8 mouse cellular contexts compared by ENCODE assay signal in genomic region chr11:3879836-3880235, GRCm38 (mm10). TPM values are rescaled to one million over a fixed set of nuclear protein-coding genes. Genes with fewer than 3 reads are reported as not detected.
DNase-seq lines count a peak whose midpoint lies in the region; ATAC-seq and TF ChIP-seq lines count a peak whose summit lies in the region.

No protein-coding gene starts in this region.

- ATAC-seq in lung, embryonic 15.5 days (ENCODE audit: borderline replicate concordance, extremely low read depth, low FRiP score, low TSS enrichment) = 0 out of 2 replicates have a peak, but pooled peaks have one; percentile 59
- ATAC-seq in inflammation-experienced regulatory T-cells, adult 6 months = no peak

- no peak overlapping the region for H3K27ac ChIP-seq in ES-E14 (ENCODE audit: insufficient read depth, low read depth, low read length, poor library complexity, severe bottlenecking)
- no peak overlapping the region for H3K27ac ChIP-seq in layer of hippocampus, adult 2 months
- H3K27ac ChIP-seq in lung, embryonic 15.5 days = no peak overlapping the region

- peak; percentile 95 for TF ChIP-seq CTCF in layer of hippocampus, adult 2 months (conservative IDR thresholded peaks at IDR 0.05)

- no peaks in the 10 kb centered on the region for H3K9me3 ChIP-seq in ES-E14 (ENCODE audit: control insufficient read depth, insufficient read depth, low read depth, low read length)
- no peaks in the 10 kb centered on the region for H3K9me3 ChIP-seq in lung, embryonic 15.5 days

- in situ Hi-C loops in ES-E14 (cut with MboI; ENCODE audit: low sequenced_read_pairs in 2 of 2, unreplicated experiment in 2 of 2) = no loop called here

- H3K4me2 ChIP-seq in lung, embryonic 15.5 days = no peak overlapping the region

- no peak overlapping the region for H3K4me3 ChIP-seq in ES-E14 (ENCODE audit: insufficient read depth in 1 of 2, low read depth in 1 of 2, low read length in 2 of 2, poor library complexity in 1 of 2, severe bottlenecking in 1 of 2)
- no peak overlapping the region for H3K4me3 ChIP-seq in layer of hippocampus, adult 2 months
- H3K4me3 ChIP-seq in lung, embryonic 15.5 days = no peak overlapping the region

- no peak overlapping the region for H3K9ac ChIP-seq in ES-E14 (ENCODE audit: insufficient read depth, low read depth, low read length, poor library complexity, severe bottlenecking)
- H3K9ac ChIP-seq in lung, embryonic 15.5 days = no peak overlapping the region

- no peaks in the 10 kb centered on the region for H3K36me3 ChIP-seq in ES-E14 (ENCODE audit: control insufficient read depth, insufficient read depth, low read length, poor library complexity, severe bottlenecking)
- no peaks in the 10 kb centered on the region for H3K36me3 ChIP-seq in lung, embryonic 15.5 days

- H3K4me1 ChIP-seq in ES-E14 (ENCODE audit: control insufficient read depth in 2 of 2, insufficient read depth in 2 of 2, low read length in 2 of 2, poor library complexity in 1 of 2) = peaks cover 0 to 4% of the 10 kb centered on the region in 2 experiments; a peak in 1 of 4 replicates
- H3K4me1 ChIP-seq in lung, embryonic 15.5 days = no peaks in the 10 kb centered on the region

- no peaks in the 10 kb centered on the region for H3K27me3 ChIP-seq in lung, embryonic 15.5 days

- 32% methylated on average over 2 of the region's 2 CpGs for WGBS in lung, embryonic 15.5 days

- DNase-seq in ES-E14 (ENCODE audit: low read depth, low spot score) = peak; percentile 86
- DNase-seq in adrenal gland, adult 2 months = peak; percentile 61
- DNase-seq in embryo, embryonic 10.5 days (ENCODE audit: low spot score) = peak; percentile 90
- peak; percentile 69 for DNase-seq in heart, adult 8-10 months (ENCODE audit: low spot score)
- DNase-seq in layer of hippocampus, adult 2 months (ENCODE audit: low spot score in 2 of 2) = peak; percentile 69 to 83
- DNase-seq in right cerebral cortex, postnatal 25 days = peak; percentile 59

TF ChIP-seq in ES-E14, 5 proteins besides CTCF, POLR2A, EP300 and RAD21:
- no peak for TF ChIP-seq CHD2 (IDR thresholded peaks at IDR 0.05; ENCODE audit: low read depth, low read length)
- no peak for TF ChIP-seq ZNF384 (IDR thresholded peaks at IDR 0.05; ENCODE audit: low read depth, low read length)
- TF ChIP-seq ZC3H11A (IDR thresholded peaks at IDR 0.05; ENCODE audit: borderline replicate concordance, low read depth, low read length) = peak; percentile 74
- TF ChIP-seq HCFC1 (IDR thresholded peaks at IDR 0.05; ENCODE audit: borderline replicate concordance, insufficient read depth, low read length) = no peak
- TF ChIP-seq MAFK (IDR thresholded peaks at IDR 0.05; ENCODE audit: insufficient read depth, low read depth, low read length) = no peak
TF ChIP-seq in ES-E14: peak in this region for 1.

RNA-seq across cellular contexts. Expression of gene 4921536K21Rik, which starts 15.1 kb away (rescaled TPM):
- 0.21 and 0.22 TPM in 2 replicates for total RNA-seq in ES-E14 (2012; rRNA removed)
- under 1 TPM; 0.55 to 0.93 TPM for total RNA-seq in adrenal gland, adult 2 months (2021)
- 0.08 and 0.32 TPM in 2 replicates for polyA plus RNA-seq in adrenal gland, adult 2 months (2012; rRNA removed)
- total RNA-seq in heart, adult 8-10 months (2022) = under 1 TPM; 0.57 to 0.91 (median 0.60) TPM
- total RNA-seq in layer of hippocampus, adult 2 months (2021) = under 1 TPM; 0.39 to 0.41 TPM
- polyA plus RNA-seq in lung, embryonic 15.5 days (2015; fragmentation: Nextera tagmentation; extraction: Ambion mirVana) = 0.37 and 0.39 TPM in 2 replicates
- polyA plus RNA-seq in inflammation-experienced regulatory T-cells, adult 6 months (2017; shearing (Covaris generic)) = not detected

RNA-seq across cellular contexts. Expression of gene Dusp18, which starts 15.2 kb away (rescaled TPM):
- total RNA-seq in ES-E14 (2012; rRNA removed) = 1.3 and 1.4 TPM in 2 replicates
- 1 to 10 TPM; 3.9 to 9.4 TPM for total RNA-seq in adrenal gland, adult 2 months (2021)
- polyA plus RNA-seq in adrenal gland, adult 2 months (2012; rRNA removed) = 2.7 and 3.9 TPM in 2 replicates
- 10 to 100 TPM; 31.5 to 52.7 (median 36.9) TPM for total RNA-seq in heart, adult 8-10 months (2022)
- 10 to 100 TPM; 24.6 to 26.0 TPM for total RNA-seq in layer of hippocampus, adult 2 months (2021)
- 9.8 and 10.2 TPM in 2 replicates for polyA plus RNA-seq in lung, embryonic 15.5 days (2015; fragmentation: Nextera tagmentation; extraction: Ambion mirVana)
- polyA plus RNA-seq in inflammation-experienced regulatory T-cells, adult 6 months (2017; shearing (Covaris generic)) = under 1 TPM in 2 of 3 experiments, not detected in 1; 0.21 to 0.32 TPM

RNA-seq across cellular contexts. Expression of gene Osbp2, which starts 16.1 kb away (rescaled TPM):
- total RNA-seq in ES-E14 (2012; rRNA removed) = 0.27 and 0.37 TPM in 2 replicates
- 1 to 10 TPM; 2.2 to 3.7 TPM for total RNA-seq in adrenal gland, adult 2 months (2021)
- polyA plus RNA-seq in adrenal gland, adult 2 months (2012; rRNA removed) = 1.9 and 2.2 TPM in 2 replicates
- total RNA-seq in heart, adult 8-10 months (2022) = 10 to 100 TPM; 17.0 to 22.2 (median 20.1) TPM
- 10 to 100 TPM; 81.4 to 86.7 TPM for total RNA-seq in layer of hippocampus, adult 2 months (2021)
- 0.20 and 0.34 TPM in 2 replicates for polyA plus RNA-seq in lung, embryonic 15.5 days (2015; fragmentation: Nextera tagmentation; extraction: Ambion mirVana)
- not detected for polyA plus RNA-seq in inflammation-experienced regulatory T-cells, adult 6 months (2017; shearing (Covaris generic))

RNA-seq across cellular contexts. Expression of gene Slc35e4, which starts 34.6 kb away (rescaled TPM):
- 13.9 and 18.2 TPM in 2 replicates for total RNA-seq in ES-E14 (2012; rRNA removed)
- 10 to 100 TPM in 1 of 2 experiments, 1 to 10 TPM in 1; 3.1 to 13.5 TPM for total RNA-seq in adrenal gland, adult 2 months (2021)
- polyA plus RNA-seq in adrenal gland, adult 2 months (2012; rRNA removed) = 13.9 and 19.3 TPM in 2 replicates
- total RNA-seq in heart, adult 8-10 months (2022) = 1 to 10 TPM; 3.1 to 5.5 (median 4.3) TPM
- total RNA-seq in layer of hippocampus, adult 2 months (2021) = 10 to 100 TPM; 16.9 TPM
- 3.4 and 3.8 TPM in 2 replicates for polyA plus RNA-seq in lung, embryonic 15.5 days (2015; fragmentation: Nextera tagmentation; extraction: Ambion mirVana)
- polyA plus RNA-seq in inflammation-experienced regulatory T-cells, adult 6 months (2017; shearing (Covaris generic)) = 1 to 10 TPM; 1.3 to 2.3 (median 1.5) TPM

RNA-seq across cellular contexts. Expression of gene Tcn2, which starts 52.1 kb away (rescaled TPM):
- 32.4 and 44.3 TPM in 2 replicates for total RNA-seq in ES-E14 (2012; rRNA removed)
- 100 to 1,000 TPM; 141 TPM for total RNA-seq in adrenal gland, adult 2 months (2021)
- polyA plus RNA-seq in adrenal gland, adult 2 months (2012; rRNA removed) = 147 and 160 TPM in 2 replicates
- total RNA-seq in heart, adult 8-10 months (2022) = 10 to 100 TPM; 43.0 to 46.5 (median 44.3) TPM
- 10 to 100 TPM; 18.5 to 19.4 TPM for total RNA-seq in layer of hippocampus, adult 2 months (2021)
- polyA plus RNA-seq in lung, embryonic 15.5 days (2015; fragmentation: Nextera tagmentation; extraction: Ambion mirVana) = 47.7 and 52.1 TPM in 2 replicates
- polyA plus RNA-seq in inflammation-experienced regulatory T-cells, adult 6 months (2017; shearing (Covaris generic)) = 10 to 100 TPM; 11.0 to 29.1 (median 23.6) TPM
